Mouse (Mus musculus) small intestine, adult 2 months (tissue): ENCODE measurements at regions not wholly inside any gene's neighbourhood (a gene's known extent, or its start where the extent isn't known, plus 50 kb on each side); places are given as distances from the start of the nearest gene placed in this dataset.

ENCODE experiments used
- CTCF ChIP-seq: fragments of 200-500 bp; IDR thresholded peaks from 2 replicates; pipeline ENCODE4 v1.5.1; 2012; ENCODE audit warnings: low read depth, mild to moderate bottlenecking, control low read depth, inconsistent platforms, low read length, moderate library complexity, mixed read lengths; ENCODE audit not compliant: insufficient replicate concordance, insufficient read length; ENCODE audit errors: extremely low read depth
- POLR2A ChIP-seq: fragments of 200-500 bp; IDR thresholded peaks from 2 replicates; pipeline ENCODE4 v1.6.1; 2012; ENCODE audit warnings: low read depth, mild to moderate bottlenecking, control low read depth, inconsistent platforms, low read length, moderate library complexity

DNA sequence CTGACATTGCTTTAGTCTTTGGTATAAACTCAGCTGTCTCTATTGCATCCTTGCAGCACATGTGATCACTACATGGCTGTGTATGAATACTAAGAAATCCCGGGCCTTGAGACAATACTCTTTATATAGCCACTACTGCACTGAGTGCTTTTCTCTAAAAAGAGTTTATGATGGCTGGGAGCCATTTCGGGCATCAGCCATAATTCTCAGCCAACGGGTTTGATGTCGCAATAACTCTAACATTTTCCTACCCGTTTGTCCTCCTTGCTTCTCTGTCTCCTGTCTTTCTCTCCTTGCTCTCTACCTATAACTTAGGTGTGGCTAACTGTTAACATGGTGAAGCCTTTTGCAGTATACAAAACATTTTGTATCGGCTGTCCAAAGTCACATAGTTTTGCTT, 85.5 kb upstream of the Dap start:
- TF ChIP-seq CTCF (no peak), POLR2A (no peak)
